Mouse (Mus musculus) heart, embryonic 10.5 days (tissue): ENCODE results near the gene Vdr. TPM values are rescaled to one million over a fixed set of nuclear protein-coding genes. Genes with fewer than 3 reads are reported as not detected.

Experiments used
- DNase-seq: peaks from one replicate; pipeline ENCODE4 v3.0.0-alpha.2; 2017; ENCODE audit warnings: low spot score
- H3K27ac ChIP-seq: fragments of 300-500 bp; sonication (generic); 2 replicates; pipeline ENCODE4 v1.5.1; 2016; ENCODE audit warnings: mild to moderate bottlenecking
- H3K27me3 ChIP-seq: fragments of 300-500 bp; sonication (generic); 2 replicates; pipeline ENCODE4 v1.6.1; 2016; ENCODE audit warnings: mild to moderate bottlenecking; ENCODE audit not compliant: poor library complexity, insufficient read depth, severe bottlenecking
- H3K36me3 ChIP-seq: fragments of 300-500 bp; sonication (generic); 2 replicates; pipeline ENCODE4 v1.6.1; 2016; ENCODE audit warnings: mild to moderate bottlenecking, moderate library complexity
- H3K4me1 ChIP-seq: fragments of 300-500 bp; sonication (generic); 2 replicates; pipeline ENCODE4 v1.6.1; 2016; ENCODE audit warnings: mild to moderate bottlenecking
- H3K4me3 ChIP-seq: fragments of 300-500 bp; sonication (generic); 2 replicates; pipeline ENCODE4 v1.5.1; 2016; ENCODE audit warnings: mild to moderate bottlenecking, moderate library complexity
- H3K9me3 ChIP-seq: fragments of 300-500 bp; sonication (generic); 2 replicates; pipeline ENCODE4 v1.6.1; 2016; ENCODE audit warnings: mild to moderate bottlenecking, moderate library complexity
- WGBS: fragments of 180-500 bp; shearing (Covaris S2); methylation state at CpG from one replicate; pipeline ENCODE4 v1.1.7; 2016; 5-methylcytosine and 5-hydroxymethylcytosine counted together
- polyA plus RNA-seq: library from polyadenylated mRNA; unstranded; fragments of >200 nt; fragmentation: Nextera tagmentation; extraction: Ambion mirVana; gene quantifications from 2 replicates; pipeline ENCODE4 v1.2.1, GENCODE M21; 2016

Gene Vdr
- polyA plus RNA-seq, 1 experiment from 2014 or later, result 0.77 TPM

DNA sequence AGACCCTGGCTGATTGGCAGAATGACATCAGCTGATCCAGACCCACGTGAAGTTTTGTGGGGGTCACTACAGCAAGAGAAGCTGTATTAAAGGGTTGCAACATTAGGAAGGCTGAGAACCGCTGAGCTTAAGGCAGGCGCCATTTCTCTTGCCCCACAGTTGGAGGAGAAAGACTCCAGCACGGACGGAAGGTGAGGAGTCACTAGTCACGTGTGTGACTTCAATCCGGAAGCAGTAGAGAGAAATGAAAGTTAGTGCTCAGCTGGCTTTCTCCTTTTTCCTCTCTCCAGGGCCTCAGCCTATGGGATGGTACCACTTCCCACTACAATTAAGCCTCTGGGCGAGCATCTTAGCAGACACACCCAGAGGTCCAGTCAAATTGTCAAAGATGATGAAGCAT is 32.1 kb upstream of the Vdr start:
- H3K9me3 ChIP-seq, result no peaks in the 10 kb centered on the region
- DNase-seq, result no peak
- H3K27me3 ChIP-seq, result peaks cover 18% of the 10 kb centered on the region
- 0 out of 2 replicates have a peak, but pooled peaks cover 8% of the 10 kb centered on the region for H3K4me1 ChIP-seq
- H3K27ac ChIP-seq, result no peak overlapping the region
- 86% methylated on average over 8 of the region's 8 CpGs for WGBS
- H3K4me3 ChIP-seq, result no peak overlapping the region
- H3K36me3 ChIP-seq, result no peaks in the 10 kb centered on the region

DNA sequence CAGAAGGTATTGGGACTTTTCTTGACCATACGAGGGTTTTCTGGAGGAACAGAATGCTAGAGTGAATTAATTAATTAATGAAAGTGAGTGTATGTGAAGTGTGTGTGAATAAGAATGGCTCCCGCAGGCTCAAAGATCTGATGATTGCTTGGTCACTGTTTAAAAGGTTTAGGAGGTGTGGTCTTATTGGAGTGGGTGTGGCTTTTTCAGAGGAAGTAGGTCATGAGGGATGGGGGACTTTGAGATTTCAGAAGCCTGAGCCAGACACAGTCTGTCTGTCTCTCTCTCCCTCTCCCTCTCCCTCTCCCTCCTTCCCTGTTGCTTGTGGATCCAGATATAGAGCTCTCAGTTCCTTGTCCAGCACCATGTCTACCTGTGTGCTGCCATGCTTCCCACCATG is 30.9 kb upstream of the Vdr start:
- peaks cover 18% of the 10 kb centered on the region for H3K27me3 ChIP-seq
- WGBS, result 88% methylated on average over 2 of the region's 2 CpGs
- 0 out of 2 replicates have a peak, but pooled peaks cover 8% of the 10 kb centered on the region for H3K4me1 ChIP-seq
- no peak for DNase-seq
- no peak overlapping the region for H3K27ac ChIP-seq
- H3K36me3 ChIP-seq, result no peaks in the 10 kb centered on the region
- no peaks in the 10 kb centered on the region for H3K9me3 ChIP-seq
- H3K4me3 ChIP-seq, result no peak overlapping the region

DNA sequence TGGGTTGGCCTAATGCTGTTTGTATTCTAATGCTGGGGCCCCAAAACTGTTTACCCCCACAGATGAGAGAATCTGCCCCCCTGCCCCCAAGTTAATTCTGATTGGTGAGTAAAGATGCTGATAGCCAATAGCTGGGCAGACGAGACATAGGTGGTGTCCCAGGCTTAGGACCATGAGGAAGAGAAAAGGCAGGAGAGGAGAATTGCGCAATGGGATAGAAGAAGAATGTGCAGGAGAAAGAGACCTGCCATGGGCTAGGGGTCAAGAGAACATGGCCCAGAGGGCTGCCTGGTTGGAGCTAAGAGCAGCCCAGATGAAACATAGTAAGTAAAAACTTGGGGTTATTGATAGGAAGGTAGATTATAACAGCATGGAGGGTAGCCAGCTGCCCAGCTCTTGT is 29.7 kb upstream of the Vdr start:
- DNase-seq, result no peak
- no peak overlapping the region for H3K27ac ChIP-seq
- 0 out of 2 replicates have a peak, but pooled peaks cover 4% of the 10 kb centered on the region for H3K4me1 ChIP-seq
- H3K9me3 ChIP-seq, result no peaks in the 10 kb centered on the region
- 76% methylated on average over 2 of the region's 2 CpGs for WGBS
- peaks cover 7% of the 10 kb centered on the region for H3K27me3 ChIP-seq
- H3K36me3 ChIP-seq, result no peaks in the 10 kb centered on the region
- no peak overlapping the region for H3K4me3 ChIP-seq

DNA sequence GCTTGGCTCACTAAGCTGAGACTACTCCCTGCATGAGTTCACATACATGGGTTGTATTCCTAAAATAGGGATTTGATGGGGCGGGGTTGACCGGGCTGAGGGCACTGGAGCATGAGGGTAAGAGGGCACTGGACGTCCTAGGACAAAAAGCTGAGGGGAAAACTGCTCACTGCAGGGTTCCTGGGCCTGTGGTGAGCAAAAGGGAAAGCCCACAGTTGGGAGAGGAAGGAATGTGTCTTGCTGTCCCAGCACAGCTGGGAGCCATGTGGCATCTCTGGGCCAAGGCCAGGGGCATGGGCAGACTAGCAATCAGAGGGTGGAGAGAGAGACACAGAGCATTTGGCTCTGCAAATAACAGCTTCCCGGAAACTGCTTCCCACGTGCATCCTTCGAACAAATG is 28.1 kb upstream of the Vdr start:
- Histone ChIP-seq H3K4me3 (no peak overlapping the region), H3K9me3 (no peaks in the 10 kb centered on the region), H3K4me1 (0 out of 2 replicates have a peak, but pooled peaks cover 4% of the 10 kb centered on the region), H3K27me3 (0 out of 2 replicates have a peak, but pooled peaks cover 3% of the 10 kb centered on the region), H3K36me3 (no peaks in the 10 kb centered on the region), H3K27ac (no peak overlapping the region)
- DNase-seq, result no peak
- WGBS, result 48% methylated on average over 6 of the region's 6 CpGs

DNA sequence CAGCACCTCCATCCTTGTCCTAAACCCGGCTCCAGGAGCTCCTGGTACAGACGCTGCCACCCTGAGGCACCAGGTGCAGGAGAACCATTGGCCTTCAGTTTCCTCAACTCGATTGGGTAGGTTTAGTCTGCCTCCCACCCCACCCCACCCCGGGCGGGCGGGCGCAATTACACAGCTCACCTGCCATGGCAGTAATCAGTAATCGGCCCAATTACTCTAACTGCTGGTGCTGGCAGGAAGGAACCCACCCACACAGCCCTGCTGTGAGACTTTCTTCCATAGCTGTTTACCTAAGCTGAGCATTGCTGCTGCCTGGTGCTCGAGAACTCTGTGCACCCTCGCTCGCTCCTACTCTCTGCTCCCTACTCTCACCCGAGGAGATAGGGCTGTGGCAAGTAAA is 22.0 kb upstream of the Vdr start:
- H3K27ac ChIP-seq, result no peak overlapping the region
- H3K4me3 ChIP-seq, result no peak overlapping the region
- WGBS, result 84% methylated on average over 12 of the region's 12 CpGs
- H3K36me3 ChIP-seq, result no peaks in the 10 kb centered on the region
- no peak for DNase-seq
- H3K4me1 ChIP-seq, result peaks cover 14% of the 10 kb centered on the region
- peaks cover 20% of the 10 kb centered on the region; the same call in 1 of the 2 replicates for H3K27me3 ChIP-seq
- no peaks in the 10 kb centered on the region for H3K9me3 ChIP-seq

DNA sequence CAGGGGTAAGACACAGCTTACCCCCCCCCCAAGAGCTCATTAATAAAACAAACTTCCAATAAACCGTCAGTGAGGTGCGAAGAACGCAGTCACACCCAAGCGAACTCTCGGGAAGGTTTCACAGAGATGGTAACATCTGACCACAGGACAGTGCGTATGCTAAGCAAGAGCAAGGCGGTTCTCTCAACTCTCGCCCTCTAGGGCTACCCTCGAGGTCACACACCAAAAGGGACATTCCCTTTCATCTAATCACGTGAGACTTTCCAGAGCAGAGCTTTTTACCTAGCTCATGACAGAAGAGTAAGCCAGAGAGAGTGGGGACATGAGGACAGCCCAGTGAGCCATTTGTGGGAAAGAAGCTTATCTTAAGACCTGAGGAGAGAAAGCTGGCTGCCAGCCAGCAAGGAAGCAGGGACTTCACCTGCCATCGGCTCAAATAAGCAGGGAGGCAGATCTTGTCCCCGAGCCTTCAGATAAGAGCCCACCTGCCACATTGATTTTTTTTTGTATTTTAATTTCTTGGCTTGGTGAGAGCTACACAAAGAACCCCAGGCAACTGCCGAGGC is 18.9 kb upstream of the Vdr start:
- no peak for DNase-seq
- Histone ChIP-seq H3K4me3 (no peak overlapping the region), H3K9me3 (no peaks in the 10 kb centered on the region), H3K27ac (no peak overlapping the region), H3K4me1 (peaks cover 14% of the 10 kb centered on the region), H3K36me3 (no peaks in the 10 kb centered on the region), H3K27me3 (peaks cover 20% of the 10 kb centered on the region; the same call in 1 of the 2 replicates)
- WGBS, result 26% methylated on average over 13 of the region's 13 CpGs

DNA sequence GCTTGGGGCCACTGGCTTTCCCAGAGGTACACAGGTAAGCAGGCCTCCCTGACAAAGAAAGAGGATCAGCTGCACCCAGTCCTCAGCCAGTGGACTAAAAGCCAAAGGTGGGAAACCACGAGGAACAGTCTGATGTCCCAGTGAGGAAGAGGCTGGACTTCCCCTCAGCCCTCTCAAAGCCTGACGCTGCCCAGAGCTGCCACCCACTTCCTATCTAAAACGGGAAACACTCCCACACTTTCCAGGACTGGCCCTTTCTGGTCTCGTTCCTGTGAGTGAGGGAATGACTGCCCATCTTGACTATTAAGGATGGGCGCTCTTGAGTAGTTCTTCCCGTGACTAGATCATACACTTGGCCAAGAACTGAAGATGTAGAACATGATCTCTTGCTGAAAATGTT is 17.4 kb upstream of the Vdr start:
- DNase-seq, result no peak
- WGBS, result 41% methylated on average over 6 of the region's 6 CpGs

DNA sequence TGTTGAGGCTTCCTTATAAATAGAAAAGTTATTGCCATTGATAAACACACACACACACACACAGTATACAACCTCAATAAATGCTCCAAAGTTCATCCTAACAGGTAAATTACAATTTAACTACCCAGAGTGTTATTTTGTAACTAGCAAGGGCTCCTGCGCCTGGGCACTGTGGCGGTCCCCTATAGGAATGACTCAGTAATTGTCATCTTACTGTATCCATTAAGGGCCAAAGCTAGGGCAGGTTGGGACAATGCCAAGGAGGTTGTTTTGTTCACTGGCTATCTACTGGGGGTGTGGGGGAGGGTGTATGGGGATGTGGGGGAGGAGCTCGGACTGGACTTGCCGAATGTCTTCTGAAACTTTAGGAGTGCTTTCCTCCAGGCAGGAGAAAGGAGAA is 16.6 kb upstream of the Vdr start:
- peaks cover 12% of the 10 kb centered on the region; the same call in 1 of the 2 replicates for H3K27me3 ChIP-seq
- no peak overlapping the region for H3K4me3 ChIP-seq
- no peaks in the 10 kb centered on the region for H3K9me3 ChIP-seq
- H3K4me1 ChIP-seq, result peaks cover 14% of the 10 kb centered on the region
- 55% methylated on average over 4 of the region's 4 CpGs for WGBS
- H3K27ac ChIP-seq, result no peak overlapping the region
- no peak for DNase-seq
- H3K36me3 ChIP-seq, result no peaks in the 10 kb centered on the region

More for the DNA sequence above, 17.4 kb upstream of the Vdr start:
- H3K9me3 ChIP-seq, result no peaks in the 10 kb centered on the region
- H3K4me3 ChIP-seq, result no peak overlapping the region
- H3K4me1 ChIP-seq, result peaks cover 14% of the 10 kb centered on the region
- peaks cover 20% of the 10 kb centered on the region; the same call in 1 of the 2 replicates for H3K27me3 ChIP-seq
- H3K36me3 ChIP-seq, result no peaks in the 10 kb centered on the region
- peak overlapping the region; percentile 18; the same call in 1 of the 2 replicates for H3K27ac ChIP-seq

DNA sequence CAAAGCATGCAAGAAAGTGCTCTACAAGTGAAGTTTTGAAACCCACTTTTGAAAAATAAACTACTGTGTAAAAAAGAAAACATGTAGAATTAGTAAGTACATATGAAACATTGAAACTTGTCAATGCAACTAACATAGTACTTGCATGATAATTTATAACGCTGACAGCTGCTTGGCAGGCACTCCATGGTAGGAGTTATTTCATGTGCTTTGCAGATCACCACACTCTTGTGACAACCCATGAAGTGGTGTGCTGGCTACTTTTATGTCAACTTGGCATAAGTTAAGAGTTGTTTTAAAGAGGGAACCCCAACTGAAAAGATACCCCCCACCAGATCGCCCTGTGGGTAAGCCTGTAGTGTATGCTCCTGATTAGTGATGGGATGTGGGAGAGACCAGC is 12.0 kb upstream of the Vdr start:
- Histone ChIP-seq H3K4me3 (no peak overlapping the region), H3K27ac (no peak overlapping the region), H3K9me3 (no peaks in the 10 kb centered on the region), H3K27me3 (no peaks in the 10 kb centered on the region), H3K36me3 (no peaks in the 10 kb centered on the region), H3K4me1 (no peaks in the 10 kb centered on the region; the same call in 1 of the 2 replicates)
- WGBS, result 81% methylated on average over 2 of the region's 2 CpGs
- DNase-seq, result no peak

DNA sequence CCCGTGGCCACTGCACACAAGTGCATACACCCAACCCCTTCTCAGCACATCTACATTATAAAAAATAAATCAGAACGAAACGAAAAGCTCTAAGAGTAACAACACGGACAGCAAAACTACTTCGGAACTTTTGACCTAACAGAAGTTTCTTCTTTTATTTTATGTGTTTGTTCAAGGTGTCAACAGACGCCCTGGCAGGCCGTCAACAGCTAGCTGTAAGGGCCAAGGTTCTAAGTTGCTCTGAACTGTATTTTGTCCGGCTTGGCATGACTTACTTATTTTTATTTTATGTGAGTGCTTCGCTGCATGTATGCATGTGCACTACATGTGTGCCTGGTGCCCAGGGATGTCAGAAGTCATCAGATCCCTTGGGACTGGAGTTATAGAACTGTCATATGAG is 11.4 kb upstream of the Vdr start:
- H3K4me3 ChIP-seq, result no peak overlapping the region
- H3K9me3 ChIP-seq, result no peaks in the 10 kb centered on the region
- WGBS, result 91% methylated on average over 9 of the region's 9 CpGs
- no peaks in the 10 kb centered on the region for H3K36me3 ChIP-seq
- no peaks in the 10 kb centered on the region for H3K27me3 ChIP-seq
- no peaks in the 10 kb centered on the region for H3K4me1 ChIP-seq
- no peak overlapping the region for H3K27ac ChIP-seq
- no peak for DNase-seq

DNA sequence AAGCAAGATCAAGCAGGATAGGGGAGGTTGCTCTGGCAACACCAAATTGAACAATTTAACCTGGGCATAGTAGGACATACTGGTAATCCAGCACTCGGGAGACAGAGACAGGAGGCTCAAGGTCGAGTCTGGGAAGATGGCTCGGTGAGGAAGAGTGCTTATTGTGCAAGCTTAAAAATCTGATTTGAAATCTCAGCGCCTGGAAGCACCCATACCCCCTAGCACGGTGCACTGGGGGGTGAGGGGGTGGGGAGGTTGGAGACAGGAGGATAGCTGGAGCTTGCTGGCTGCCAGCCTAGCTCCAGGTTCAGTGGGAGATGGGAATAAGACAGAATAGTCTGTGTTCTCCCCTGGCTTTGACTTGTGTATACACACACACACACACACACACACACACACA is 9.9 kb upstream of the Vdr start:
- H3K27ac ChIP-seq, result no peak overlapping the region
- no peak overlapping the region for H3K4me3 ChIP-seq
- WGBS, result 64% methylated on average over 5 of the region's 5 CpGs
- no peak for DNase-seq
- H3K9me3 ChIP-seq, result no peaks in the 10 kb centered on the region
- no peaks in the 10 kb centered on the region for H3K27me3 ChIP-seq
- no peaks in the 10 kb centered on the region for H3K4me1 ChIP-seq
- H3K36me3 ChIP-seq, result no peaks in the 10 kb centered on the region

DNA sequence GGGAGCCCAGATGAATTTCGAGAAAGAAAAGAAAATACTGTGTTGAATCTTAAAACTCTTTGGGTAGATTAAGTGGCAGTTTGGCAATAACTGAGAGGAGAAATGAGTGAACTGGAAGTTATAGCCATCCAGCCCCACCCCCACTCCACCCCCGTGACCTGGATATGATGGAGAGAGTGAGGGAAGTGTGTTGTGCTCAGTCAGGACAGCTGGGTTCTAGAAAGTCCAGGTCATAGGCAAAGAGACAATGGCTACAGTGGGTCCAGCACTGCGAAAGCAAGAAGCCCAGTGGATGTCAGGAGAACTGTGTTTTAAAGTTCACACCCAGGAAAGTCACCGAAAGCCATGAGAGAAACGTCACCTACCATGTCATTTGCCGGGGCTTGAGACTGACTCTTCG is 8.8 kb upstream of the Vdr start:
- Histone ChIP-seq H3K4me3 (no peak overlapping the region), H3K27me3 (no peaks in the 10 kb centered on the region), H3K9me3 (no peaks in the 10 kb centered on the region), H3K4me1 (peaks cover 11% of the 10 kb centered on the region), H3K27ac (no peak overlapping the region), H3K36me3 (no peaks in the 10 kb centered on the region)
- WGBS, result 87% methylated on average over 7 of the region's 7 CpGs
- no peak for DNase-seq

DNA sequence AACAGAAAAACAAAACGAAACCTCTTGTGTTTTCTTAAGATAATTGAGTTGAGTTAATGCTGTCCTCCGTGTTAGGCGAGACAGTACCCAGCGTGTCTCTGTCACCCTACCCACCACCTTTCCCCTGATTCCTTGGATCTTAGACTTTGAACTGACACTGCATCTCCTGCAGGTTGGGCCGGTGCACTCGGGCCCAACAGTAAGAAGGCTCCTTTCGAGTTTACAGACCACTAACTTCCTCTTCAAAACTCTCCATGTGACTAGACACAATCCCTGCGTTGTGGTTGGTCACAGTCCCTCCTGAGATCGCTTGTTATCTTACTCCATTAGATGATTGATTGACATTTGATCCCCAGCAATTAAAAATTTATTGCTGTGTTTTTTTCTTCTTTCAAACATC is 7.6 kb upstream of the Vdr start:
- 73% methylated on average over 9 of the region's 9 CpGs for WGBS
- Histone ChIP-seq H3K27ac (no peak overlapping the region), H3K4me3 (no peak overlapping the region), H3K4me1 (peaks cover 20% of the 10 kb centered on the region), H3K9me3 (no peaks in the 10 kb centered on the region), H3K36me3 (no peaks in the 10 kb centered on the region), H3K27me3 (0 out of 2 replicates have a peak, but pooled peaks cover under 1% of the 10 kb centered on the region)
- no peak for DNase-seq

DNA sequence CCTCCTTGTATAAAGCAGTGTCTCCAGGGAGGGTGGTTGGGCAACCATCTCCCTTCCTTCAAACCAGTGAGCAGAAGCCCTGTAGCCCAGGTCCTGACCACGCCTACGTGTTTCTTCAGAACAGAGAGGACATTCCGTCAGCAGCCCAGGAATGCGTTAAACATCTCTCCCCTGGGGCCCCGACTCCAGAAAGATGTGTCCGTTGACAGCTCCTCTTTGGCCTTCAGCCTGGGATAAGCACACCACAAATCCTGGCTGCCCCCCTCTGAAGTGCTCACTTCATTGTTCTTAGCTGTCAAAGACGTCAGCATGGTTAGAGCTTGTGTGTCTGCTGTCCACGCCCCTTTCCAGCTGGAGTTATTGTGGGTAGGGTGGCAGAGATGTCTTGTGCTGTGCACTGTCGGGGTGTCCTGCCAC is 3.9 kb upstream of the Vdr start:
- Histone ChIP-seq H3K4me3 (peak overlapping the region; percentile 38), H3K27ac (0 out of 2 replicates have a peak overlapping the region, but pooled peaks have one; percentile 17), H3K9me3 (no peaks in the 10 kb centered on the region), H3K36me3 (no peaks in the 10 kb centered on the region), H3K4me1 (peaks cover 20% of the 10 kb centered on the region), H3K27me3 (peaks cover 31% of the 10 kb centered on the region)
- WGBS, result 6% methylated on average over 9 of the region's 9 CpGs
- peak; percentile 93 for DNase-seq
